Mouse (Mus musculus) lung, adult 2 months (tissue): ENCODE data around the gene Midn. TPM values are rescaled to one million over a fixed set of nuclear protein-coding genes. Genes with fewer than 3 reads are reported as not detected.
"Not testable (repeated sequence)": the region's sequence is repeated elsewhere in the genome, so short reads cannot be mapped to it uniquely, and the experiment has no call there.

ENCODE experiments used
- DNase-seq: peaks from one replicate; pipeline ENCODE4 v3.0.0; 2022
- H3K4me1 ChIP-seq: fragments of 200-500 bp; 2 replicates; pipeline ENCODE4 v1.6.1; 2011; ENCODE audit warnings: low read length; ENCODE audit not compliant: control insufficient read depth, insufficient read depth
- H3K4me3 ChIP-seq: fragments of 200-500 bp; replicated peaks from 2 replicates; pipeline ENCODE3; 2011; ENCODE audit warnings: low read depth, mild to moderate bottlenecking, control low read depth, low read length; ENCODE audit errors: extremely low read depth
- CTCF ChIP-seq: fragments of 200-500 bp; IDR thresholded peaks from 2 replicates; pipeline ENCODE4 v1.5.1; 2011; ENCODE audit warnings: mild to moderate bottlenecking, low read length, control low read depth; ENCODE audit not compliant: insufficient read depth
- POLR2A ChIP-seq: fragments of 200-500 bp; IDR thresholded peaks from 2 replicates; pipeline ENCODE4 v1.6.1; 2011; ENCODE audit warnings: low read depth, mild to moderate bottlenecking, control low read depth, low read length, borderline replicate concordance; ENCODE audit errors: extremely low read depth
- WGBS: fragments of 180-500 bp; shearing (Covaris S2); methylation state at CpG from one replicate; pipeline ENCODE4 v1.1.7; 2018; 5-methylcytosine and 5-hydroxymethylcytosine counted together
- polyA plus RNA-seq: library from polyadenylated mRNA; depleted of rRNA; stranded (reverse); fragments of >200 nt; gene quantifications from 2 replicates; pipeline ENCODE4 v1.2.3, GENCODE M21; 2012

Midn gene
- polyA plus RNA-seq, 1 experiment, result 110 TPM

- Histone ChIP-seq H3K4me3 (peak overlapping the region; percentile 39), H3K4me1 (peaks cover 36% of the 10 kb centered on the region)
- TF ChIP-seq CTCF (no peak), POLR2A (peak; percentile 63; the same call in 1 of the 2 replicates)
- peak; percentile 92 for DNase-seq
- WGBS, result 1% methylated on average over 33 of the region's 33 CpGs
Measured at GRCm38 (mm10) chr10:80160455-80161371, 12.6 kb downstream of the Midn start.

- WGBS, result 12% methylated on average over 7 of the region's 7 CpGs
- DNase-seq, result peak; percentile 48
- Histone ChIP-seq H3K4me3 (peak overlapping the region; percentile 27), H3K4me1 (peaks cover 34% of the 10 kb centered on the region)
- TF ChIP-seq POLR2A, result peak; percentile 20; the same call in 1 of the 2 replicates
- TF ChIP-seq CTCF, result no peak
Measured at GRCm38 (mm10) chr10:80161522-80162242, 13.6 kb downstream of the Midn start.

GRCm38 (mm10) chr10:80162243-80162608, 14.2 kb downstream of the Midn start:
- Histone ChIP-seq H3K4me3 (no peak overlapping the region), H3K4me1 (peaks cover 34% of the 10 kb centered on the region)
- WGBS, result 62% methylated on average over 3 of the region's 3 CpGs
- DNase-seq, result no peak
- TF ChIP-seq POLR2A, result no peak
- no peak for TF ChIP-seq CTCF

GRCm38 (mm10) chr10:80162716-80163299, 14.7 kb downstream of the Midn start:
- TF ChIP-seq CTCF (no peak), POLR2A (no peak)
- no peak for DNase-seq
- 72% methylated on average over 6 of the region's 6 CpGs for WGBS
- peaks cover 34% of the 10 kb centered on the region for H3K4me1 ChIP-seq
- H3K4me3 ChIP-seq, result no peak overlapping the region

- H3K4me3 ChIP-seq, result no peak overlapping the region
- DNase-seq, result no peak
- TF ChIP-seq CTCF, result no peak
- TF ChIP-seq POLR2A, result no peak
- 42% methylated on average over 8 of the region's 8 CpGs for WGBS
- H3K4me1 ChIP-seq, result peaks cover 36% of the 10 kb centered on the region
Measured at GRCm38 (mm10) chr10:80163721-80164120, 15.6 kb downstream of the Midn start.

- peak; percentile 33 for DNase-seq
- WGBS, result 9% methylated on average over 44 of the region's 44 CpGs
- H3K4me1 ChIP-seq, result peaks cover 29% of the 10 kb centered on the region
Measured at GRCm38 (mm10) chr10:80164161-80164997, 16.3 kb downstream of the Midn start.

GRCm38 (mm10) chr10:80164998-80165344, 16.9 kb downstream of the Midn start:
- Histone ChIP-seq H3K4me1 (peaks cover 28% of the 10 kb centered on the region), H3K4me3 (peak overlapping the region; percentile 48)
- TF ChIP-seq CTCF (peak; percentile 99), POLR2A (peak; percentile 98)
- peak; percentile 95 for DNase-seq
- WGBS, result under 1% methylated on average over 17 of the region's 17 CpGs

More at GRCm38 (mm10) chr10:80164161-80164997, 16.3 kb downstream of the Midn start:
- TF ChIP-seq POLR2A, result no peak
- TF ChIP-seq CTCF, result no peak
- peak overlapping the region; percentile 48 for H3K4me3 ChIP-seq

- DNase-seq, result no peak
- no peak for TF ChIP-seq CTCF
- no peak for TF ChIP-seq POLR2A
- WGBS, result 28% methylated on average over 20 of the region's 20 CpGs
- Histone ChIP-seq H3K4me3 (peak within 1 kb of the TSS; percentile 48), H3K4me1 (peaks cover 22% of the 10 kb centered on the region)
Measured at GRCm38 (mm10) chr10:80165392-80166128, 17.5 kb downstream of the Midn start, which contains the start of gene Cirbp. Cirbp (plus strand) TSS chr10:80165985.

GRCm38 (mm10) chr10:80166136-80166535, 18.1 kb downstream of the Midn start:
- DNase-seq, H3K4me3 ChIP-seq: not testable (repeated sequence)
- H3K4me1 ChIP-seq, result peaks cover 19% of the 10 kb centered on the region
- WGBS, result 91% methylated on average over 4 of the region's 4 CpGs
